Mouse (Mus musculus) mouse trophoblast stem cell (cell line): ENCODE data around the gene Slc25a34.

Experiments used
- in situ Hi-C, 2 experiments: fragments of 300-500 bp; cut with MseI, MboI; formaldehyde crosslinking; loops; 2 replicates in 1 of 2; 3 replicates in 1 of 2; pipeline ENCODE4 v1.15.1; 2025

Gene Slc25a34

GRCm38 (mm10) chr4:141623666-141624065 lies at the start of gene Slc25a34:
Slc25a34 (minus strand) TSS chr4:141623821.
- in situ Hi-C loops, result no loop called here

DNA sequence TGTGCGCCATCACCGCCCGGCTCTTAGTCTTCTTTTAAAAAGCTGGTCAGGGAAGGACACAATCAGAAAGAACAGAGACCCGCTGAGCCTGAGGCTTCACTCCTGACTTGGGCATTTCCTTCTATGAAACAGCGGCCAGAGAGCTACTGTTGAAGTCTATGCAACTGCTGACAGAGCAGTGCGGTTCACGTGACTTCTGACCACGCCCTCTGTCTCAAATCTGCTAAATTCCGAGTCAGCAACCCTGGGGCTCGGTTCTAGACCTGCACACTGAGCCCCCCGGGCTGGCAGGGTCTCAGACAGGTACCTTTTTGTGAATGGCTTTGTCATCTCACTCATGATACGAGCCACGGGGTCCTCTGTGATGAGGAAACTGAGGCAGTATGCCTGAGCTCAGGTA lies 48.7 kb upstream of the Slc25a34 start:
- in situ Hi-C loops, result no loop called here

- in situ Hi-C loops, result no loop called here
Observed at GRCm38 (mm10) chr4:141671389-141671788, 47.8 kb upstream of the Slc25a34 start.

DNA sequence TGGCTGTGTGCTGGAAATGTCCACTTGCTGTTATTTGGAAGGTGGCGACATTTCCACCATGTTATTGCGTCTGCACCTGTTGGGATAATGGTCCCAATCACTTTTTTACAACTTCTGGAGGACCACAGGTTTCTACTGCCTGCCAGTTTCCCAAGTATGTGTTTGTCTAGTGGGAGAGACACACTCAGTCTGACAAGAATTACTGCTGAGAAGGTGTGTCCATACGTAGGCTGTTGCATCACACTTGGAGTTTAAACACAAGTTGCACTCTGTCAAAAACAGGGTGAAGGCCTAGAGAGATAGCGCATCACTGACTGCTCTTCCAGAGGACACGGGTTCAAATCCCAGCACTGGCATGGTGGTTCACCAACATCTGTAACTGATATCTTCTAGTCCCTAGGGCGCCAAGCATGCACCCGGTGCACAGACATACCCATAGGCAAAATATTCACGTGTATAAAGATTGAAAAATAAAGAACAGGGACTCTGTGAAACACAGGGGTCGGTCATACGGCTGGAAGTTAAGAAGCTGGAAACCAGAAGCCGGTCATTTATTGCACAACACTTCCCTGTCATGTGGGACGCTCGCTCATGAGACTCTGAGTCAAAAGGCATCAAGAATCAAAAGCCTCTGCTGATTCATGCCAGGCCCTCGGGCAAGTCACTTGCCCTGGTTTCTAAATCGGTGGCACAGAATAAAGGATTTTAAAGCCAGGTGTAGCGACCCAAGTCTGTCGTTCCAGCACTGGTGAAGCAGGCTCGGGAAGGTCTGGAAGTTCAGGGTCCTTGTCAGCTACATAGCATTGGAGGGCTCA lies 46.5 kb upstream of the Slc25a34 start:
- in situ Hi-C loops, result no loop called here

DNA sequence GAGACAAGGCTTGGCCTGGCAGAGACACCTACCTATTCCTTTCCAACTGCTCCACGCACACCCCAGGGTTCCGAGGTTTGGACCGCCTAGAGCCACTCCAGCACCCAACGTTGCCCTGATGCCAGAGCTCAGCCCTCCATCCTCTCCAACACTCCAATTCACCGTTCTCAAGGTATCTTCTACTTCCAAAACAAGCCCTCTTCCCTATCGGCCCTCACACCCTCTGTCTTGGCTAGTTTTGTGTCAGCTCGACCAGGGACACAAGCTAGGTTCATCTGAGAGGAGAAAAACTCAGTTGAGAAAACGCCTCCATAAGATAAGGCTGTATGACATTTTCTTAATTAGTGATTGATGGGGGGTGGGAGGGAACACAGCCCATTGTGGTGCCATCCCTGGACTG lies 41.2 kb upstream of the Slc25a34 start, which contains the start of gene Plekhm2:
Gene Plekhm2, minus strand, starts transcription at position 101 of the 400 bp plus-strand sequence.
- in situ Hi-C loops, result no loop called here

- in situ Hi-C loops, result no loop called here
Observed at GRCm38 (mm10) chr4:141664011-141664745, 40.6 kb upstream of the Slc25a34 start.

GRCm38 (mm10) chr4:141663122-141663931 lies 39.7 kb upstream of the Slc25a34 start:
- in situ Hi-C loops, result no loop called here

- in situ Hi-C loops, result no loop called here
Observed at GRCm38 (mm10) chr4:141660884-141661283, 37.3 kb upstream of the Slc25a34 start.

DNA sequence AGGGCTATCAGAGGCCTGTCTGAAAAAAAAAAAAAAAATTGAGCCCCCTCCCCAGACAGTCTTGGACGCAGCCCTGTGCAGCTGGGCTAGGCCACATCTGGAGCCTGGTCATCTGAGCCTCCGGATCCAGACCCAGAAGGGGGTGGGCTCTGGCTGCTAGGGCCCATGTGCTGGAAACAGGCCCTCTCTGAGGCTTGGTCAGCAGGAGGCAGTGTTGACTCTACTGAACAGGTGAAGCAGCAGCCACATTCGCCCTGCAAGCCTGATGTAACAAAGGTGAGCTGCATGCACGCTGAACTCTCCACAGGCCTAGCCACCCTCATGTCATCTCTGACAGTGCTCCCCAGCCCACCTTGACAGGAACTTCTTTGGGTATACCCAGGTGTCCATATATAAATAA lies 36.1 kb upstream of the Slc25a34 start:
- in situ Hi-C loops, result no loop called here

DNA sequence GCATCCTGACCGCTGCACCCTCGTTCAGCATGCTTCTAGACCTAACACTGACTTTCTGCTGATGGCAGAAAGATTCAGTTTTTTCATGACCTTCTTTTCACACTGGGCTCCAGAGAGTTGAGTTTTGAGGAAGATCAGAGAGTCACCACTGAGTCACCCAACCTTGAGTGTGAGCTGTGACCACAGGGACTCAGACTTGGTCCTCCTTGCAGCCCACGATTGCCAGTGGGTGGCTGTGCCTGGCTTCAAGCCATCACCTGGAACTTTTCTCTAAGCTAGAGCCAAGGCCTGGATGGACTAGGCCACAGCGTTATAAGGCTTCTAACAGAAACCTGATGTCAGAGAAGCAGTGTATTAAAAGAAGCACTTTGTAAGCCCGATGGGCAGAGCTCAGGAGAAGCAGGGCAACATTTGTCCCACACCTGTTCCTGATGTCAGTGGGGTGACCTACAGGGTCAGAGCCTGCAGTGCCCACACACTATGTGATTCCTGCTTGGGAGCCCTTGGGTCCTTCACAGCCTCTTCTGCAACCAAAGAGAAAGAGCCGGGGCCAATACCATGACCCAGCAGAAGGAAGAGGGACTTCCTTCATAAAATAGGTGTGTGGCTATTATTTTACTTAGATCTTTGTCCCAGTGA lies 35.3 kb upstream of the Slc25a34 start:
- in situ Hi-C loops, result no loop called here

GRCm38 (mm10) chr4:141656932-141657331 lies 33.3 kb upstream of the Slc25a34 start:
- in situ Hi-C loops, result no loop called here

DNA sequence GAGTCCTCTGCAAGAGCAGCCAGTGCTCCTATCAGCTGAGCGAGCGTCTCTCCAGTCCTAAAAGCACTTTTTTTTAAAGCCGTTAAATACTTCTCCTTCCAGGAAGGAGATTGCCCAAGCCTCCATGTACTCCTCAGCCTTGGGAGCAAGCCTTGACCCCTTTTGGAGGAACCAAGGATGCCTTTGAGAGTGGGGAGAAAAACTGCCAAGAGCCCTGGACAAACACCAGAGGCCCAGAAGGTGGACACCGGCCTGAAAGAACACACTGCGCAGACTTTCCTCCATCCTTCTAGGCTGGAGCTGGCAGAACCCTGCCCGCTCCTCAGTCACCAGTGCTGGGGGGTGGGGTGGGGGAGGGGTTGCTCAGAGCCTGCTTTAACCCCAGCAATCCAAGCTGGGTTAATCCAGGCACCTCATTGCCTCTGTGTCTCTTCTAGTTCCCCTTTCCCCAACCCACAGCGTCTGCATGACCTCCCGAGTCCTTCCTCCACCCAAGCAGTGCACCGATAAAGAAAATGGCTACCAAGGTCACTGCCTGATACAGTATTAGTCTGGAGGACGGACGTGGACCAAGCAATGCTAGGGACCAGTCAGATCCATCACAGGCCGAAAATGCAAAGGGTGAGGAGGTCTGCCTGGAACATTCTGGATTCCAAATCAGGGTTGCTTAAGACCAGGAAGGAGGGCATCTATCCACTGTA lies 32.4 kb upstream of the Slc25a34 start:
- in situ Hi-C loops, result no loop called here

DNA sequence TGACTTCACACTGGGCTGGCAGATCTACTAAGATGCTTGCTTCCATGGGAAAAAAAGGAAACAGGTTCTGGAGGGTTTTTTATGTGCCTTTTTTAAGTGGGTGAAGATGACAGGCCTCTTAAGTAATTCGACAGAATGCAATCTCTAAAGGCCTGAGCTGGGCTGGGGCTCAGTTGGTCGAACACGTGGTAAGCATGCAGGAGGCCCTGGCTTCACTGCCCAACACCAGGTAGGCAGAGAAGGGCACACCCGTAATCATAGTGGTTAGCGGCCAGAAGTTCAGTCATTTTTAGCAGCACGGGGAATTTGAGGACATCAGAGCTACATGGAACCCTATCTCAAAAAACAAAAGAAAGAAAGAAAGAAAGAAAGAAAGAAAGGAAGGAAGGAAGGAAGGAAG lies 30.9 kb upstream of the Slc25a34 start:
- in situ Hi-C loops, result no loop called here

DNA sequence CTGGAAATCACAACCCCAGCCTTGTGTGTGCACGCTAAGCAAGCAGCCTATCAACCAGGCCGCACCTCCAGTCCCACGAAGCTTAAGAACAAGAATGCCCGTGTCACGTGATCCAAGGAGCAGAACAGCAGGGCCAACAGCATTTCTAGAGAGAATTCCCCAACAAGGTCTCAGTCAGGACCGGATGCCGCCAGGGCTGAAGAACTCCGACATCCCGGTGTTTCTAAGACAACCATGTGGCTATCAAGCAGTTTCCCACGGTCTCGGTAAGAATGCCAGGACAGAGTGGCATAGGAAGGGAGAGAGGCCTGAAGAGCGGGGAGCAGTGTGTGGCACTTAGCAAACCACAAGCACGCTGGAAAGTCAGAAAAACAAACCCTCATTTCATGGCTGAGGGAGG lies 30.2 kb upstream of the Slc25a34 start:
- in situ Hi-C loops, result no loop called here

GRCm38 (mm10) chr4:141653044-141653443 lies 29.4 kb upstream of the Slc25a34 start:
- in situ Hi-C loops, result no loop called here

DNA sequence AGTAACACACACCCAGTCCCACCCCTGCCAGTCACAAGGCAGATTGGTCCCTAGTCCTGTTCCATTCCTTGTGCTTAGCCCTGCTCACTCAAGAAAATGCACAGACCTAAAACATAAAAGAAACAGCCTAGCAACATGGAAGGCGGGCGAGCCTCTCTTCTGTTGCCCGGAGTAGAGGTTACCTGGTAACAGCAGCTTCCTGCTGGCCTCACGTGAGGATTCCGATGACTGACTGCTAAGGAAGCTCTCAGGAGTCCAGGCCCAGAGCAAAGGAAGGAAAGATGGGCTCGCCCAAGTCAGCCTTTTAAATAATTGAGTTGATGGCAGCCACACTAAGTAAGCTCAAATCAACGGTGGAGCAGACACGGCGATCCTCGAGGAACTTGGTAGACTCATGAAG lies 28.3 kb upstream of the Slc25a34 start:
- in situ Hi-C loops, result no loop called here

DNA sequence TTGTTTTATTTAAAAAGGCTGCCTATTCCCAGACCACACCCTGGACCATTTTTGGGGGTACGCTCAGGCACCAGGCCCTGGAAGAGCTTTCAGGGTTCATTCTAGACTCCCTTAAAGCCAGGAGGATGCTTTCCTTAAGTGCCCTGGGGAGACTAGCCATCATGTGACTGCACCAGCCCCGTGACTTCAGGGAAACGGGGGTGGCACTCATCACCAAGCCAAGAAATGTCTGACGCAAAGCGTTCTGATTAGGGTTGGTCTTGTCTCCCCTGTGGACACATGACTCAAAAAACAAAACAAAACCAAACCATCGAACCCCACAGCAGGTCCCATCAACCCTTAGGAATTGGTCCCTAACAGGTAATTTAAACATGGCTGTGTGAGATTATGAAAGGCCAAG lies 27.7 kb upstream of the Slc25a34 start:
- in situ Hi-C loops, result no loop called here

DNA sequence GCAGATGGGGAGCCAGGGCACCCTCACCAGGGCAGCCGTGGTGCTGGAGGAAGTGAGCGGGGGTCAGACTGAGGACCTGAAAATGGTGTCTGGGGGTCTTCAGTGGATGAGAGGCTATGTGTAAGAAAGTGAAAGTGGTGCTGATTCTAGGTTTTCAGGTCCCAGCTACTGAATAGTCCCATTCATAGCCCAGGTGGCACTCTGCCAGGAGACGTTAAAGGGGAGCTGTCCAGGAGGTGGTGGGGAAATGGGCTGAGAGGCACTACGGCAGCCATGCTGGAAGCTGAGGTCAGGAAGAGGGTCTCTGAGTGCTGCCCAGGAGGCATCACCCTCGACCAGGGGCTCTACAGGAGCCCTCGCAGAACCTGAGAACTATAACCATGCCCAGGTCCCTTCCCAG lies 25.6 kb upstream of the Slc25a34 start:
- in situ Hi-C loops, result no loop called here

DNA sequence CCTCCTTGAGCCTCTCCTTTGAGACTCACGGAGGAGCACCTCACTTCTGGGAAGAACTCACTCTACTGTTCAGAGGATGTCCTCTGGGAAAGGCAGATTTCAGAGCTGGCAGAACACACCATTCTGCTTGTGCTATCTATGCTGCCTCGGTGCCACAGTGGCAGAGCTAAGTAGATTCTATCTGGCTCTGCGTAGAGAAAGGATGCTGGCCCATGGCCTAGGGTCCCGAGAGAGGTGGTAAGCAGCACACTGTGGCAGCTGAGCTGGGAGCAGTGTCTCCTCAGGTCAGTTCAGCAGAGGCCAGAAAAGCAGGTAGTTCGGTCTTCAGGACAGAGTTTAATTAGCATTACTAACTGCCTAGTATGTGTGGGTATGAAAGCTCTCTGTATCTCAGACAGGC lies 24.6 kb upstream of the Slc25a34 start:
- in situ Hi-C loops, result no loop called here

DNA sequence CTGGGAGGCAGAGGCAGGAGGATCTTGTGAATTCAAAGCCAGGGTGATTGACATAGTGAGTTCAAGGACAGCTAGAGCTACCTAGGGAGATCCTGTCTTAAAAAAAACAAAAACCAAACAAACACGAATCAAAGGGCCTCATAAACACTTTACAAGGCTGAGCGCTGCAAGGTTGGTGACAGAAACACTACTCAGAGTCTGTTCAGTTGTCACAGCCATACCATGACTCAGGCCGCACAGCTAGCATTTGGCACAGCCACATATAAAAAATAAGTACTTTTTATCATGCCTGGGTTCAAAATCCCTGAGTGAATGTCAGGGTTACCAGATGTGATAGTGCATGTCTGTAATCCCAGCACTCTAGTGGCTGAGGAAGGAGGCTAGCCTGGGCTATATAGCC lies 23.6 kb upstream of the Slc25a34 start:
- in situ Hi-C loops, result no loop called here

GRCm38 (mm10) chr4:141645988-141646387 lies 22.4 kb upstream of the Slc25a34 start:
- in situ Hi-C loops, result no loop called here
